Comparison of ENCODE assay signal across 8 mouse cellular contexts in genomic region chr9:46392641-46393321, GRCm38 (mm10).
DNase-seq lines count a peak whose midpoint lies in the region; ATAC-seq lines count a peak whose summit lies in the region.

No protein-coding gene starts in this region.

- 5% methylated on average over 23 of the region's 23 CpGs for WGBS in limb, embryonic 15.5 days
- 5% methylated on average over 23 of the region's 23 CpGs for WGBS in neural tube, embryonic 11.5 days

- no peaks in the 10 kb centered on the region for H3K36me3 ChIP-seq in limb, embryonic 15.5 days
- no peaks in the 10 kb centered on the region for H3K36me3 ChIP-seq in neural tube, embryonic 11.5 days (ENCODE audit: control insufficient read depth, insufficient read depth, low read length)

- DNase-seq in gastrocnemius, adult 18-20 months (ENCODE audit: low spot score) = peak; percentile 18
- no peak for DNase-seq in gastrocnemius, adult 8-10 months (ENCODE audit: low spot score in 2 of 2)
- DNase-seq in cerebellum, adult 8-10 months = peak; percentile 79
- peak; percentile 29 to 47 for DNase-seq in frontal cortex, postnatal 14 days (ENCODE audit: low spot score in 2 of 2)
- DNase-seq in kidney, adult 11 months = peak; percentile 47
- DNase-seq in neural tube, embryonic 11.5 days (ENCODE audit: low spot score) = peak; percentile 67
- DNase-seq in thymus, postnatal 14 days = peak; percentile 51

- ATAC-seq in limb, embryonic 15.5 days (ENCODE audit: insufficient number of reproducible peaks, low FRiP score, low TSS enrichment, low read depth) = no peak
- no peak for ATAC-seq in neural tube, embryonic 11.5 days (ENCODE audit: insufficient read depth, low FRiP score, low TSS enrichment)

- no peak overlapping the region for H3K4me3 ChIP-seq in limb, embryonic 15.5 days
- no peak overlapping the region for H3K4me3 ChIP-seq in neural tube, embryonic 11.5 days (ENCODE audit: low read depth, low read length)

- 0 out of 2 replicates have a peak overlapping the region, but pooled peaks have one; percentile 15 for H3K4me2 ChIP-seq in limb, embryonic 15.5 days
- 0 out of 2 replicates have a peak overlapping the region, but pooled peaks have one; percentile 7 for H3K4me2 ChIP-seq in neural tube, embryonic 11.5 days (ENCODE audit: low read depth)

- H3K27ac ChIP-seq in limb, embryonic 15.5 days = no peak overlapping the region
- H3K27ac ChIP-seq in neural tube, embryonic 11.5 days (ENCODE audit: low read depth, low read length) = no peak overlapping the region

- H3K9ac ChIP-seq in limb, embryonic 15.5 days = no peak overlapping the region
- H3K9ac ChIP-seq in neural tube, embryonic 11.5 days (ENCODE audit: low read length) = no peak overlapping the region

- H3K9me3 ChIP-seq in limb, embryonic 15.5 days = no peaks in the 10 kb centered on the region
- no peaks in the 10 kb centered on the region for H3K9me3 ChIP-seq in neural tube, embryonic 11.5 days (ENCODE audit: control insufficient read depth, low read length)

- H3K27me3 ChIP-seq in limb, embryonic 15.5 days = peaks cover 52% of the 10 kb centered on the region
- H3K27me3 ChIP-seq in neural tube, embryonic 11.5 days (ENCODE audit: control insufficient read depth, insufficient read depth, low read length) = no peaks in the 10 kb centered on the region

- peaks cover 14% of the 10 kb centered on the region; the same call in 1 of the 2 replicates for H3K4me1 ChIP-seq in limb, embryonic 15.5 days
- H3K4me1 ChIP-seq in neural tube, embryonic 11.5 days (ENCODE audit: control insufficient read depth, insufficient read depth, low read length) = peaks cover 8% of the 10 kb centered on the region

Comparison
In these comparisons a context has a peak if more than half of its experiments do, and no peak if none do; other contexts are left out.
1. DNase-seq: peak in gastrocnemius, adult 18-20 months (single experiment), cerebellum, adult 8-10 months (single experiment), frontal cortex, postnatal 14 days (2 of 2), kidney, adult 11 months (single experiment), neural tube, embryonic 11.5 days (single experiment) and thymus, postnatal 14 days (single experiment); none in gastrocnemius, adult 8-10 months (0 of 2).